Mouse (Mus musculus): ENCODE results near the gene Inip.
A peak's percentile ranks its signal among the peaks of the same experiment; 100 is the strongest.

DNA sequence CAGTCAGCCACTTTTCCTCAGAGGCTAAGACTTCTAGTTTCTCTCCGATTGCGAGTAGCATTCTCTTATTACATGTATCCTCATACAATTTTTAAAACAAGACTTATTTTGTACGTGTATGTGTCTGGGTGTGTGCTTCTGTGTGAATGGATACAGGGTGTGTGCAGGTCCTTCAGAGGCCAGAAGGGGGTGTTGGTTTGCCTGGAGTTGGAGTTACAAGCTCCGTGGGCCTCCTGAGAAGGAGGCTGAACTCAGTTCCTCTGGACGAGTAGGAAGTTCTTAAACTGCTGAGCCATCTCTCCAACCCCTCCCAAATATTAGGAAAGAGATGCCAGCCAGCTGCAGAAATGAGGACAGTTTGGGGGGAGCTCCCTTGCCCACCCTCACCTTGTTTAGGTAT, 7.0 kb upstream of the Inip start:
- TF ChIP-seq CTCF (conservative IDR thresholded peaks at IDR 0.05; ENCODE audit: low read length) (peak; percentile 60), POU5F1 (IDR thresholded peaks at IDR 0.05; ENCODE audit: borderline replicate concordance, low read length) (no peak)
